Mouse (Mus musculus) Muller cell, postnatal 12 days (primary cell): Measurements from ENCODE around the gene Nfia.

Experiments
- DNase-seq: peaks from one replicate; pipeline ENCODE4 v3.0.0-alpha.2; 2015; ENCODE audit errors: inconsistent ontology term

The Nfia gene

GRCm38 (mm10) chr4:97941616-97942015 is 169.1 kb downstream of the Nfia start:
- no peak for DNase-seq

GRCm38 (mm10) chr4:97944309-97944708 is 171.8 kb downstream of the Nfia start:
- DNase-seq, result no peak

- DNase-seq, result no peak
Observed at GRCm38 (mm10) chr4:97947484-97947883, 174.9 kb downstream of the Nfia start.

GRCm38 (mm10) chr4:97948250-97948649 is 175.7 kb downstream of the Nfia start:
- peak; percentile 79 for DNase-seq

- peak; percentile 51 for DNase-seq
Observed at GRCm38 (mm10) chr4:97950341-97951071, 178.0 kb downstream of the Nfia start.

GRCm38 (mm10) chr4:97953886-97954285 is 181.4 kb downstream of the Nfia start:
- peak; percentile 43 for DNase-seq

- DNase-seq, result no peak
Observed at GRCm38 (mm10) chr4:97958121-97958520, 185.6 kb downstream of the Nfia start.

- no peak for DNase-seq
Observed at GRCm38 (mm10) chr4:97962856-97963255, 190.3 kb downstream of the Nfia start.

- DNase-seq, result peak; percentile 85
Observed at GRCm38 (mm10) chr4:97963951-97964350, 191.4 kb downstream of the Nfia start.

GRCm38 (mm10) chr4:97968786-97969348 is 196.3 kb downstream of the Nfia start:
- DNase-seq, result no peak

GRCm38 (mm10) chr4:97973064-97973463 is 200.5 kb downstream of the Nfia start:
- DNase-seq, result no peak

GRCm38 (mm10) chr4:97974037-97974436 is 201.5 kb downstream of the Nfia start:
- DNase-seq, result no peak

- no peak for DNase-seq
Observed at GRCm38 (mm10) chr4:97976891-97977290, 204.4 kb downstream of the Nfia start.

GRCm38 (mm10) chr4:97984361-97984760 is 211.8 kb downstream of the Nfia start:
- no peak for DNase-seq

GRCm38 (mm10) chr4:97986056-97986734 is 213.7 kb downstream of the Nfia start:
- no peak for DNase-seq

- DNase-seq, result no peak
Observed at GRCm38 (mm10) chr4:97986735-97987075, 214.2 kb downstream of the Nfia start.

- peak; percentile 52 for DNase-seq
Observed at GRCm38 (mm10) chr4:97988703-97989102, 216.2 kb downstream of the Nfia start.

- no peak for DNase-seq
Observed at GRCm38 (mm10) chr4:97990431-97990830, 217.9 kb downstream of the Nfia start.

- DNase-seq, result no peak
Observed at GRCm38 (mm10) chr4:97991395-97991794, 218.9 kb downstream of the Nfia start.

- DNase-seq, result no peak
Observed at GRCm38 (mm10) chr4:97991880-97992279, 219.3 kb downstream of the Nfia start.

GRCm38 (mm10) chr4:97995911-97996712 is 223.6 kb downstream of the Nfia start:
- DNase-seq, result no peak

- no peak for DNase-seq
Observed at GRCm38 (mm10) chr4:97997151-97997817, 224.8 kb downstream of the Nfia start.
